Mouse (Mus musculus): ENCODE results near the gene Srpk2. TPM values are rescaled to one million over a fixed set of nuclear protein-coding genes. Genes with fewer than 3 reads are reported as not detected.
"Not testable (repeated sequence)": the region's sequence is repeated elsewhere in the genome, so short reads cannot be mapped to it uniquely, and the experiment has no call there.

Srpk2 gene
- total RNA-seq, 4 experiments from 2014 or later = 134 to 163 (median 150) TPM

GRCm38 (mm10) chr5:23507210-23507609 is 177.2 kb downstream of the Srpk2 start:
- DNase-seq (ENCODE audit: low spot score in 2 of 2) = no peak

GRCm38 (mm10) chr5:23505578-23505977 is 178.8 kb downstream of the Srpk2 start:
- DNase-seq (ENCODE audit: low spot score in 2 of 2) = no peak

- no peak for DNase-seq (ENCODE audit: low spot score in 2 of 2)
Measured at GRCm38 (mm10) chr5:23502317-23502937, 182.0 kb downstream of the Srpk2 start.

- no peak for DNase-seq (ENCODE audit: low spot score in 2 of 2)
Measured at GRCm38 (mm10) chr5:23501582-23502316, 182.7 kb downstream of the Srpk2 start.

GRCm38 (mm10) chr5:23500715-23501114 is 183.7 kb downstream of the Srpk2 start:
- no peak for DNase-seq (ENCODE audit: low spot score in 2 of 2)

GRCm38 (mm10) chr5:23499257-23499656 is 185.2 kb downstream of the Srpk2 start:
- no peak for DNase-seq (ENCODE audit: low spot score in 2 of 2)

GRCm38 (mm10) chr5:23497920-23498319 is 186.5 kb downstream of the Srpk2 start:
- DNase-seq (ENCODE audit: low spot score in 2 of 2) = no peak

- no peak for DNase-seq (ENCODE audit: low spot score in 2 of 2)
Measured at GRCm38 (mm10) chr5:23496933-23497332, 187.5 kb downstream of the Srpk2 start.

GRCm38 (mm10) chr5:23496396-23496795 is 188.0 kb downstream of the Srpk2 start:
- no peak for DNase-seq (ENCODE audit: low spot score in 2 of 2)

GRCm38 (mm10) chr5:23490797-23491196 is 193.6 kb downstream of the Srpk2 start:
- no peak for DNase-seq (ENCODE audit: low spot score in 2 of 2)

GRCm38 (mm10) chr5:23489231-23489630 is 195.2 kb downstream of the Srpk2 start:
- no peak for DNase-seq (ENCODE audit: low spot score in 2 of 2)

GRCm38 (mm10) chr5:23483811-23484210 is 200.6 kb downstream of the Srpk2 start:
- DNase-seq (ENCODE audit: low spot score in 2 of 2) = no peak

GRCm38 (mm10) chr5:23473098-23473873 is 211.1 kb downstream of the Srpk2 start:
- DNase-seq (ENCODE audit: low spot score in 2 of 2) = no peak

- no peak for DNase-seq (ENCODE audit: low spot score in 2 of 2)
Measured at GRCm38 (mm10) chr5:23466546-23466945, 217.9 kb downstream of the Srpk2 start.

- no peak for DNase-seq (ENCODE audit: low spot score in 2 of 2)
Measured at GRCm38 (mm10) chr5:23464743-23465142, 219.7 kb downstream of the Srpk2 start.

- DNase-seq (ENCODE audit: low spot score in 2 of 2) = no peak
Measured at GRCm38 (mm10) chr5:23464247-23464646, 220.2 kb downstream of the Srpk2 start.

- DNase-seq (ENCODE audit: low spot score in 2 of 2) = no peak
Measured at GRCm38 (mm10) chr5:23461688-23462087, 222.7 kb downstream of the Srpk2 start.

- DNase-seq (ENCODE audit: low spot score in 2 of 2) = not testable (repeated sequence)
Measured at GRCm38 (mm10) chr5:23453561-23453960, 230.9 kb downstream of the Srpk2 start.
